Mouse (Mus musculus) layer of hippocampus, postnatal 36 days (tissue): ENCODE measurements at regions not wholly inside any gene's neighbourhood (a gene's known extent, or its start where the extent isn't known, plus 50 kb on each side); places are given as distances from the start of the nearest gene placed in this dataset.

ENCODE experiments used
- DNase-seq, 2 experiments: peaks; one replicate each; pipeline ENCODE4 v3.0.0; 2022

- no peak for DNase-seq
Measured at GRCm38 (mm10) chr1:52553871-52554270, 53.4 kb upstream of the Nab1 start.

- no peak for DNase-seq
Measured at GRCm38 (mm10) chr1:52565812-52566211, 64.7 kb upstream of the Nemp2 start.

- no peak for DNase-seq
Measured at GRCm38 (mm10) chr1:52571674-52572073, 58.8 kb upstream of the Nemp2 start.

GRCm38 (mm10) chr1:52578298-52579056, 52.0 kb upstream of the Nemp2 start:
- peak in 1 of 2 experiments; percentile 21 for DNase-seq

GRCm38 (mm10) chr1:52580132-52580896, 50.2 kb upstream of the Nemp2 start:
- DNase-seq = no peak
